Mouse (Mus musculus) forebrain, embryonic 15.5 days (tissue): ENCODE data around the gene Mob2. TPM values are rescaled to one million over a fixed set of nuclear protein-coding genes. Genes with fewer than 3 reads are reported as not detected.

Experiments
- ATAC-seq: fragments of 200-750 bp; cut with Nextera tagmentation; replicated peaks from 2 replicates; pipeline ENCODE4 v1.8.0; 2017; ENCODE audit warnings: mild to moderate bottlenecking, moderate TSS enrichment, moderate library complexity
- H3K27ac ChIP-seq: fragments of 300-500 bp; sonication (generic); replicated peaks from 2 replicates; pipeline ENCODE4 v1.5.1; 2015; ENCODE audit warnings: mild to moderate bottlenecking, inconsistent platforms
- H3K27me3 ChIP-seq: fragments of 300-500 bp; sonication (generic); 2 replicates; pipeline ENCODE4 v1.6.1; 2015; ENCODE audit warnings: inconsistent platforms
- H3K36me3 ChIP-seq: fragments of 300-500 bp; sonication (generic); 2 replicates; pipeline ENCODE4 v1.6.1; 2015; ENCODE audit warnings: mild to moderate bottlenecking, inconsistent platforms
- H3K4me1 ChIP-seq: fragments of 300-500 bp; sonication (generic); 2 replicates; pipeline ENCODE4 v1.6.1; 2015; ENCODE audit warnings: inconsistent platforms
- H3K4me2 ChIP-seq: fragments of 300-500 bp; sonication (generic); replicated peaks from 2 replicates; pipeline ENCODE4 v1.6.1; 2015; ENCODE audit warnings: mild to moderate bottlenecking, inconsistent platforms
- H3K4me3 ChIP-seq: fragments of 300-500 bp; sonication (generic); 2 replicates; pipeline ENCODE4 v1.5.1; 2015; ENCODE audit warnings: mild to moderate bottlenecking, inconsistent platforms
- H3K9ac ChIP-seq: fragments of 300-500 bp; sonication (generic); replicated peaks from 2 replicates; pipeline ENCODE4 v1.6.1; 2015; ENCODE audit warnings: mild to moderate bottlenecking, inconsistent platforms
- H3K9me3 ChIP-seq: fragments of 300-500 bp; sonication (generic); 2 replicates; pipeline ENCODE4 v1.6.1; 2016; ENCODE audit warnings: inconsistent platforms
- WGBS: fragments of 180-500 bp; shearing (Covaris S2); methylation state at CpG from one replicate; pipeline ENCODE4 v1.1.7; 2015; ENCODE audit warnings: mixed read lengths; 5-methylcytosine and 5-hydroxymethylcytosine counted together
- polyA plus RNA-seq: library from polyadenylated mRNA; unstranded; fragments of >200 nt; fragmentation: Nextera tagmentation; extraction: Ambion mirVana; gene quantifications from 2 replicates; pipeline ENCODE4 v1.2.1, GENCODE M21; 2015

Gene Mob2
- polyA plus RNA-seq = 52.5 and 54.3 TPM in 2 replicates

DNA sequence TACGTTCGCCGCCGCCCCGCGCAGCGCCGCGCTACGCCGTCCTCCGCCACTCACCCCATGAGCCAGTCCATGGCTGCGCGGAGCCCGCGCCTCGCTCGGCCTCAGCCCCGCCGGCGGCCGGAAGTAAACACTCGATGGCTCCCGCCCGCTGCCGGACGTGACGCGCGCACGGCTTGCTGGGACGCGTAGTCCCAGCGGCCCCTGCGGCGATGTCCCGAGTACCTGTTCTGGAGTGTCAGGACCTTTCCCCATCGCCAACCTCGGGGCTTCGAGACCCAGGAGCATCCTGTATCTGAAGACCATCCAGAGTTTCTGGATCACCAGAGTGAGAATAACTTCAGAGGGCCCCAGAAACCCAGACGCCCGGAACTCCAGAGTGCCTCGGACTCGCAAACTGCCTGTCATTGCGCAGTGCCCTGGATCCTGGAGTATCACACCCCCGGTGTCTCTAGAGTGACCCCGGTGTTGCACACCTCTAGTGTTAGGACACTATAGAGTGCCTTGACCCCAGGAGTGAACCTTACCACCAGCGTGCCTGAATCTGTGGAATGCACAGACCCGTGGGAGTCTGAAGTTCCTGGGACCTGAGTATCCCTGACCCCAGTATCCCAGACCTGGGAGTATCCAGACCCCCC lies at the start of gene Mob2:
Gene Mob2 (minus strand): TSS at position 135 of the 635 bp plus-strand sequence.
- peak within 1 kb of the TSS; percentile 47 for H3K27ac ChIP-seq
- 0 out of 2 replicates have a peak, but pooled peaks cover 2% of the 10 kb centered on the region for H3K36me3 ChIP-seq
- peak within 1 kb of the TSS; percentile 69 for H3K4me3 ChIP-seq
- H3K4me1 ChIP-seq = peaks cover 24% of the 10 kb centered on the region
- no peaks in the 10 kb centered on the region for H3K9me3 ChIP-seq
- 0% methylated on average over 49 of the region's 49 CpGs for WGBS
- peak within 1 kb of the TSS; percentile 94 for H3K4me2 ChIP-seq
- no peaks in the 10 kb centered on the region for H3K27me3 ChIP-seq
- ATAC-seq = peak; percentile 96
- peak within 1 kb of the TSS; percentile 69 for H3K9ac ChIP-seq

DNA sequence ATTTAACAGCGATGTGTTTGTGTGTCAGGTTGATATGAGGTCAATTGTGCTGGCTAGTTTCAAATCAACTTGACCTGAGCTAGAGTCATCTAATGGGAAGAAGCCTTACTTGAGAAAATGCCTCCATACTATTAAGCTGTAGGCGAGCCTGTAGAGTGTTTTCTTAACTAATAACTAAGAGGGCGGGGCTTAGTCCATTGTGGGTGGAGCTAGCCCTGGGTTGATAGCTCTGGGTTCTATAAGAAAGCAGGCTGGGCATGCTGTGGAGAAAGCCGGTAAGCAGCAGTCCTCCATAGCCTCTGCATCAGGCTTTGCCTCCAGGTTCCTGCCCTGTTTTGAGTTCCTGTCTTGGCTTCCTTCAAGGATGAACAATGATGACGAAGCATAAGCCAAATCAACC lies 43.9 kb upstream of the Mob2 start:
- no peak for ATAC-seq
- Histone ChIP-seq H3K27ac (no peak overlapping the region), H3K36me3 (no peaks in the 10 kb centered on the region), H3K9ac (no peak overlapping the region), H3K4me1 (no peaks in the 10 kb centered on the region), H3K27me3 (no peaks in the 10 kb centered on the region), H3K4me3 (no peak overlapping the region), H3K9me3 (no peaks in the 10 kb centered on the region), H3K4me2 (no peak overlapping the region)
- 63% methylated on average over 5 of the region's 5 CpGs for WGBS

DNA sequence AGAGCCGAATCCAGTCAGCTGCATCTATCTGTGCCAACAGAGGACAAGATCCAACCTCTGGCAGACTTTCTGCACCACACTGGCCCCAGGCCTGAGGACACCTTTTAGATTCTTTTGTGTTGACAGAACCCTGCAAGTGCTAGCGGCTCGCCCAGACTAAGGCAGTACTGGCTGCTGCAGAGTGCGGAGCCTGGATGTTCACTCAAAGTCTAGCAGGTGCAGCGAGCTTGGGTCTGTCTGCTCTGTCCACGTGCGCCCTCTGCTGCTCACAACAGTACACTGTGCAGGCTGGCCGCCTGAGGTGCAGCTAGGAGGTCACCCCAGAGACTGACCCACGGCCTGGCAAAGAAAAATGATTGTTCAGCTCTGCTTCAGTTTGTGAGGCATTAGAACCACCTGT lies 36.9 kb upstream of the Mob2 start:
- H3K36me3 ChIP-seq = no peaks in the 10 kb centered on the region
- no peak overlapping the region for H3K9ac ChIP-seq

DNA sequence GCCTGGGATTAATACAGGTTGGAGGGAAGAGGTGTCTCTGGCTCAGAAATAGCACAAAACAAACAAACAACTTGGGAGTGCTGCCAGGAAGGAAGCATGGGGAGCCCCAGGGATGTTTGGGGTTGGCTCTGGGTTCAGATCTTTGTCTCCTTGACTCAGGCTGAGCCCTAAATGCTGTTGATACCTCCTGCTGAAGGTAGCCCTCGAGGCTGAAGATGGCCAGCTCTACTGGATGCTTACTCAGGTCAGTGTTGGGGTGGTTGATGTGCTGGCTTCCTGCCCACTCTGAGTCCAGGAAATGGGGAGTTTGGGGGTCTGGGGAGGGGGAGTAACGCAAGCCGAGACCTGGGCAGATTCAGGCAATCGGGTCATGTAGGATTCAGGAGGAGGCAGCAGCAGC lies 35.8 kb upstream of the Mob2 start:
- WGBS = 72% methylated on average over 4 of the region's 4 CpGs

More for the DNA sequence above, 36.9 kb upstream of the Mob2 start:
- Histone ChIP-seq H3K27ac (no peak overlapping the region), H3K4me2 (no peak overlapping the region), H3K4me1 (peaks cover 32% of the 10 kb centered on the region), H3K9me3 (no peaks in the 10 kb centered on the region), H3K27me3 (0 out of 2 replicates have a peak, but pooled peaks cover 6% of the 10 kb centered on the region), H3K4me3 (no peak overlapping the region)
- ATAC-seq = peak; percentile 71
- WGBS = 10% methylated on average over 9 of the region's 9 CpGs

DNA sequence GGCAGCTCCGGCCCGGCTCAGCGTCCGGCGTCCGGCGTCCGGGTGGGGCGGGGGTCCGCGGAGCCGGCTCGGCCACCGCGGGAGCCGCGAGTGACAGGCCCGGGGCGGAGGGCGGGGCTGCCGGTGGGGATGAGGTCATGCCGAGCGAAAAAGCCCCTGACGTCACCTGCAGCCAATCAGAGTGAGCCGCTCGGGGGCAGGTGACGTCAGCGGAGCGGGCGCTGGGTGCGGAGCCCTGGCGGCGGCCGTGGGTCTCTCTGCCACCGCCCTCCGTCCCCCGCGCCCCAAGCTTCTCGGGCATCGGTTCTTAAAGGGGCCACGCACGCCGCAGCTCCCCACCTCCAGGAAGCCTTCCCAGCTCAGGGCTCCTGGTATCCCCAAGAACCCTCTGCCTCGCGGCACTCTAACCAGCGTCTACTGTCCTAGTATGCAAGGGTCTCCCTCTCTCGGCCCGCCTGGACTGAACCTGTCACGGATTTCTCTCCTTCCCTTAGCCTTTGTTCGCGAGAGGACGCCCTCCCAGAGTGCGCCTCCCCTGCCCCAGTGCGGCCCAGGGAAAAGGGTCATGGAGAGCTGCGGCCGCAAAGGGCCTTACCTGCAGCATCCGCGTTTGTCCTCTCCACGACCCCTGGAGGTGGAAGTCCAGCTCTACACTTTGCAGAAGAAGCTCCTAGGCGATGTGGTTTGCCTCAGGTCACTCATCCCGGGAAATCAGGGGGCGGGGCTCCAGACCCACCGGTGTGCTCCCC lies 34.5 kb upstream of the Mob2 start, which contains the start of gene Dusp8:
Gene Dusp8 (minus strand): TSS at position 661 of the 749 bp plus-strand sequence.
- H3K27ac ChIP-seq = peak within 1 kb of the TSS; percentile 95
- ATAC-seq = peak; percentile 81
- H3K9ac ChIP-seq = peak within 1 kb of the TSS; percentile 99
- peaks cover 56% of the 10 kb centered on the region for H3K4me1 ChIP-seq
- no peaks in the 10 kb centered on the region for H3K36me3 ChIP-seq
- peak within 1 kb of the TSS; percentile 95 for H3K4me3 ChIP-seq
- under 1% methylated on average over 63 of the region's 63 CpGs for WGBS
- no peaks in the 10 kb centered on the region for H3K9me3 ChIP-seq
- H3K27me3 ChIP-seq = 0 out of 2 replicates have a peak, but pooled peaks cover 6% of the 10 kb centered on the region
- H3K4me2 ChIP-seq = peak within 1 kb of the TSS; percentile 93

More for the DNA sequence above, 35.8 kb upstream of the Mob2 start:
- Histone ChIP-seq H3K4me2 (peak overlapping the region; percentile 93; the same call in 1 of the 2 replicates), H3K4me1 (peaks cover 42% of the 10 kb centered on the region), H3K4me3 (no peak overlapping the region), H3K27ac (no peak overlapping the region), H3K36me3 (no peaks in the 10 kb centered on the region), H3K27me3 (0 out of 2 replicates have a peak, but pooled peaks cover 6% of the 10 kb centered on the region), H3K9me3 (no peaks in the 10 kb centered on the region), H3K9ac (no peak overlapping the region)
- ATAC-seq = no peak

DNA sequence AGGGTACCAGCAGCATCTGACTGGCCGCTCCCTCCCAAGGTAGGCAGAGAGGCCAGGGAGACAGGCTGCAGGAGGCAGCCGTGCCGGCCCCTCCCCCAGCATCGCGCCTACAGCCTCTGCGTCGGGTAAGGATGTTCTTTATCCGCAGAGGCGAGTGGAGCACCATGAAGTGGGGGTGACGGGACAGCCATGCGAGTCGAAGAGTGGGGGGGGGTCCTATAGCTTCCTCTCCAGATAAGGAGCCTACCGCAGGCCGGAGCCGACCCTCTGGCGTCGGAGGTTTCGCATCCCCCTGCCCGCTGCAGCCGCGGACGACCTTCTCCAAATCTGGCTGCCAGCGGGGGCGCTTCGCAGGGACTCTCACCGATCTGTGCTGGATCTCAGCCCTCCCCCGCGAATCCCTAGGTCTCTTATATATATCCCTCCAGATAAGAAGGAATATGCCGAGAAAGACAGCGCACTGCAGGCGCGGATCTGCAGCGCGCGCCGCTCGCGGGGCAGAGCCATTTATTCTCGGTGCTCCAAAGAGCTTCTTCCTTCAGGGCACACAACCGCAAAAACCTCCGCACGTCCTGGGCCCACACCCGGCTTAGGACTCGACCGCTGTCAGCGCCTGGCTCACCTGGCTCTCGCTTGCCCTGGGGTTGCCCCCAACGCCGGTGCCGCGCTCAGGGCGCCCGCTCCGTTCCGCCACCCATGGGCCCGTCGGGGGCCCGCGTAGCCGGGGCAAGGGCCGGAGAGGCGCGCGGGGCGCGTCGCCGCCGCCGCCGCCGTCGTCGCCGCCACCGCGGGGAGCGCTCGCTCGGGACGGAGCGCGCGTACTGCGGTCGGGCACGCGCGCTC lies 33.7 kb upstream of the Mob2 start:
- under 1% methylated on average over 89 of the region's 89 CpGs for WGBS
- H3K4me1 ChIP-seq = peaks cover 64% of the 10 kb centered on the region

DNA sequence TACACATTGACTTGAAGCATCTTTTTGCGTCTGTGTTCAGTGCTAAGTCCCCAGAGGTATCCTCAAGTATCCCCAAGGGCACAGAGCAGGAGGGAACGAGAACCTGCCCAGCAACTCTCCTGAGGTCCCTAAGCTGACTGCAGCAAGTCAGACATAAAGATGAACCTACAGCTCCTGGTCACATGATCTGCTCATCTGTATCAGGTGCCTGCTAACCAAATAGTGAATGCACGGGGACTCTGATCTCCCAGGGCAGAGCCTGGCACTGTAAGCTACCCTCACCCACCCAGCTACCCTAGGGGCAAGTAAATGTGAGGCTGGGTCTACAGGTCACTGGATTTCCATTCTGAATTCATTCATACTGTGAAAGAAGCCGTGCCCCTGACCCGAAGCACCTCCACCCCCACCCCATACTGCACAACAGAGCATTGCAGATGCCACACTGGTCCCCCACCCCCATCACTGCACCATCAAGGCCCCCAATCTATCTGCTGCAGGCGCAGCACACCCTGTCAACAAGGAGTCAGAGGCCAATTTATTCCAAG lies 32.9 kb upstream of the Mob2 start:
- H3K27me3 ChIP-seq = 0 out of 2 replicates have a peak, but pooled peaks cover 6% of the 10 kb centered on the region
- no peaks in the 10 kb centered on the region for H3K36me3 ChIP-seq
- ATAC-seq = no peak
- peak overlapping the region; percentile 93 for H3K4me2 ChIP-seq
- peaks cover 72% of the 10 kb centered on the region for H3K4me1 ChIP-seq
- H3K27ac ChIP-seq = peak overlapping the region; percentile 95
- peak overlapping the region; percentile 99 for H3K9ac ChIP-seq
- WGBS = 16% methylated on average over 6 of the region's 6 CpGs
- H3K4me3 ChIP-seq = peak overlapping the region; percentile 95
- no peaks in the 10 kb centered on the region for H3K9me3 ChIP-seq

More for the DNA sequence above, 33.7 kb upstream of the Mob2 start:
- Histone ChIP-seq H3K4me3 (peak overlapping the region; percentile 95), H3K27me3 (0 out of 2 replicates have a peak, but pooled peaks cover 6% of the 10 kb centered on the region), H3K27ac (peak overlapping the region; percentile 95), H3K4me2 (peak overlapping the region; percentile 93), H3K36me3 (no peaks in the 10 kb centered on the region), H3K9me3 (no peaks in the 10 kb centered on the region), H3K9ac (peak overlapping the region; percentile 99)
- peak; percentile 33 for ATAC-seq

DNA sequence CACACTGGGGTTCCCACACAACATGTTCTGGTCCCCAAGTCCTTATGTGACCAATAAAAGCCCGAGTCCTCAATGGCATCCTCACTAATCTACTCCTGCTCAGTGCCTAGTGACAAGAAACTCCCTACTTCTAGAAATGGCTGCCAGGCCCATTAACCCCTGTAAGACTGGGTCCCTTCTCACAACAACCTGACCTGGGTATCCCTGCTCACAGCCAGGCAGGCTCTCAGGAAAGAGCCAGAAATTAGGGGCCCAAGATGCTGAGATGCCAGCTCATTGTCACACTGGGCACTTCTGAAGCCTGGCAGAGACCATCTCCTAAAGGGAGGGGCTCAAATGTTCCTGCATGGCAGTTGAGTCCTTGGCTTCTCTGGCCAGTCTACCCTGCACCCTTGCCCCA lies 32.1 kb upstream of the Mob2 start:
- peaks cover 79% of the 10 kb centered on the region for H3K4me1 ChIP-seq
- peak overlapping the region; percentile 84 for H3K27ac ChIP-seq
- 28% methylated on average over 1 of the region's 1 CpGs for WGBS
- peak overlapping the region; percentile 99 for H3K9ac ChIP-seq
- peak overlapping the region; percentile 93 for H3K4me2 ChIP-seq
- peak overlapping the region; percentile 95 for H3K4me3 ChIP-seq
- H3K27me3 ChIP-seq = 0 out of 2 replicates have a peak, but pooled peaks cover 6% of the 10 kb centered on the region
- ATAC-seq = no peak
- H3K9me3 ChIP-seq = no peaks in the 10 kb centered on the region
- H3K36me3 ChIP-seq = peaks cover 4% of the 10 kb centered on the region

DNA sequence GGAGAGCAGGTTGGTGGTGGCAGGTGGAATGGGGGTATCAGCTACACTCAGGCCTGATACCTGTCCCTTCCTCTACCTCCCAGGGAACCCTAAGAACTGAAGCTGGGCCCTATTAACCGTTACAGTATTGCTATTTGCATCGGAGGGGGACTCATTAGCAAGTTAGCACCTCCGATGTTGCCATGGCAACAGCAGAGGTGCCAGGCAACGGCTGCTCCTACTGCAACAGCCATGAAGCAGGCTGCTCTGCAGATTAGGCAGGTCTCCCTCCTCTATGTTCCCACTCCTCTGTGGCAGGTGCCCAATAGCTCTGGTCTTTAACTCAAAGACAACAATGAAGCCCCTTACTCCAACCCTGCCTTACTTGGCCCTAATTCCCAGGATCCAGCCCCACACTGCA lies 31.0 kb upstream of the Mob2 start:
- H3K9ac ChIP-seq = peak overlapping the region; percentile 99
- H3K4me2 ChIP-seq = peak overlapping the region; percentile 93
- ATAC-seq = peak; percentile 47
- H3K4me3 ChIP-seq = peak overlapping the region; percentile 95
- H3K36me3 ChIP-seq = peaks cover 16% of the 10 kb centered on the region
- 0% methylated on average over 4 of the region's 4 CpGs for WGBS
- H3K27me3 ChIP-seq = 0 out of 2 replicates have a peak, but pooled peaks cover 3% of the 10 kb centered on the region
- H3K9me3 ChIP-seq = no peaks in the 10 kb centered on the region
- peaks cover 76% of the 10 kb centered on the region for H3K4me1 ChIP-seq
- peak overlapping the region; percentile 84 for H3K27ac ChIP-seq

DNA sequence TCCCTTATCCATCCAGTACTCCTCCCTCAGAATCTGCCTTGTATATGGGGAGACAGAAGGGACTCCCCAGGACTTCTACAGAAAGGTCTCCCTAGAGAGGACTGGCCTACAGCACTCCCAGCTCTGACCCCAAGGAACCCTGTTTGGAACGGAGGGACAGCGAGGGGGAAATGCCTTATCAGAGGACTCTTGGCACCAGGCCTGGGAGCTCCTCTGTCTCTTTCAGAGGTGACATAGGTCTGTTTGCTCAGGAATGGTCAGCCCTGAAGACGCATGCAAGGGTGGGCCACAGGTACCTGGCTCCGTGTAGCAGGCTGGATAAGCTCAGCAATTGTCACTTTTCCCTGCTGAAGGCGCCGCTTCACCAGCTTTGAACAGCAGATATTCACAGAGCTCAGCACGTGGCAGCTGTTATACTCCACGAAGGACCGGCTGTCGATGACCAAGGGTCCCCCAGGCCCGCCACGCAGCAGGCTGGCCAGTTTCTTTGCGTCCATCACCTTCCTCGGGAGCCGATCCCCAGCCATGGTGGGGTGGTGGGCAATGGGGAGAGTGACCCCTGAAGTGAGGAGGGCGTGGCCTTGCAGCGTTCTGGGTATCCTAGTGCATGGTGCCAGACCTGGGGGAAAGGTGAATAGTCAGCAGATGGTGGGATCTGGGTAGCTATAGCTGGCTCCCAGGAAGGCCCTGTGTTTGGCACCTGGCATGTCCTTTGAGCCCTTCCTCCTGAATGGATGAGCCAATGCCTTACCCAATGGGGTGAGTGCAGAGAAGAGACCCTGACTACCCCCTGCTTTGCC lies 29.0 kb upstream of the Mob2 start:
- ATAC-seq = no peak
- Histone ChIP-seq H3K9me3 (no peaks in the 10 kb centered on the region), H3K27me3 (no peaks in the 10 kb centered on the region), H3K4me2 (0 out of 2 replicates have a peak overlapping the region, but pooled peaks have one; percentile 18), H3K27ac (peak overlapping the region; percentile 70), H3K4me1 (peaks cover 72% of the 10 kb centered on the region), H3K36me3 (peaks cover 34% of the 10 kb centered on the region), H3K9ac (peak overlapping the region; percentile 14), H3K4me3 (no peak overlapping the region)
- 50% methylated on average over 17 of the region's 17 CpGs for WGBS
